Mouse (Mus musculus): ENCODE results near the gene Ftcd. TPM values are rescaled to one million over a fixed set of nuclear protein-coding genes. Genes with fewer than 3 reads are reported as not detected.

Gene Ftcd
- polyA plus RNA-seq (2012; rRNA removed; ENCODE audit: low replicate concordance): not detected in 2 replicates

GRCm38 (mm10) chr10:76575374-76575773 is at the start of gene Ftcd:
Ftcd (plus strand) TSS chr10:76575648.

DNA sequence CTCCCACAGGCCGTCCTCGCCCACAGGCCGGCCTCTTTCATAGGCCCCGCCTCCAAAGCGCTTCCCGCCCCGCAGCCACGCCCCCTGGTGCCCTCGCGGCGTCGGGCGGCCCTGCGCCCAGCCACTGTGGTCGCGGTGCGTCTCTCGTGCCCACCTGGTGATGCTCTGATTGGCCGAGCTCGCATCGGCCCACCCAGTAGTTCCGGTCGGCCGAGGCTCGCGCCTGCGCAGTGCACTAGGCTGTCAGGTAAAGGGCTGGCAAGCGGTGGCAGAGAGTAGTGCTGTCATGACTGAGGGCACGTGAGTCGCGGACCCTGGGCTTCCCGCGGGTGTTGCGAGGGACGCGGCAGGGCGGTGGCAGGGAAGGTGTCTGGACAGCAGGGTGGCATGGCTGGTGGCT is 44.1 kb upstream of the Ftcd start, which contains the start of gene Lss:
TSS of gene Lss (plus strand) at position 214 of the 400 bp plus-strand sequence.

GRCm38 (mm10) chr10:76561972-76562371 is 13.5 kb upstream of the Ftcd start, which contains the start of gene Spatc1l:
Spatc1l (plus strand) TSS chr10:76562272.

DNA sequence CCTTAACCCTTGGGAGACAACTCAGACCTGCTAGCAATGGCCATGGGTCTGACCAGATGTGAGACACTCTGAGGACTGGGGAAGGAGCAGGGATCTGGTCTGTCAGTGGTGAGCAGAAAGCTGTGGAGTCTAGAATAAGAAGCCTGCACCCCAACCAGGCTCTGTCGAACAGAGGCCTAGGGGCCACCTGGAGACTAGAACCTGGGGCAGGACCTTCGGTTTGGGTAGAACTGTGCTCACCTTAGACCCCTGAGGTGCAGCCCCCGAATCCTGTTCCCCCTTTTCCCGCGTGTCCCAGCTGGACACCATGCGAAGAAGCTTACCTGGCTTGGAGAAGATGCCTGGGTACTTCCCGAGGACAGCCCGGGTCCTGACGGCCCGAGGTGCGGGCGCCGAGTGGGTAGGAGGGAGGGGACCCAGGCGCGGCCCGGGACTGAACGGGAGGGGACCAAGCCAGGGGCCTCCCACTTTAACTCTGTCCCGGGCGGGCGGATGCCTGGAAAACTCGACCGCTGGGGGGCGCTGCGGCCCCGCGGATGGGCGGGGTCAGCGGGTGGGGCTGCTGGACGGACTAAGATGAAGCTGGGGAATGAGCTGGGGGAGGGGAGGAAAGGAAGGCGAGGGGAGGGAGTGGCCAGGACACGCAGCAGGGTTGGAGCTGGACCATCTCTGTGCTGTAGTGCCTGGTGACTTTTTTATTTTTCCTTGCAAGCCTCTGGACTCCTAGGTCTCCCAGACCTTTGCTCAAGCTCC is 47.7 kb downstream of the Ftcd start, which contains the start of gene Col6a2:
TSS of gene Col6a2 (minus strand) at position 703 of the 753 bp plus-strand sequence.

Other genes with a start within 250 kb of the Ftcd start
- 20.5 and 30.7 TPM in 2 replicates for gene Dip2a, start 230.4 kb upstream of the Ftcd start, polyA plus RNA-seq (2012; rRNA removed; ENCODE audit: low replicate concordance)
- not detected in 2 replicates for gene AC141477.1, start 135.2 kb upstream of the Ftcd start, polyA plus RNA-seq (2012; rRNA removed; ENCODE audit: low replicate concordance)
- gene Pcnt, start 132.9 kb upstream of the Ftcd start, polyA plus RNA-seq (2012; rRNA removed; ENCODE audit: low replicate concordance): 12.7 and 19.0 TPM in 2 replicates
- gene 2610028H24Rik, start 126.6 kb upstream of the Ftcd start, polyA plus RNA-seq (2012; rRNA removed; ENCODE audit: low replicate concordance): not detected in 2 replicates
- gene Mcm3ap, start 106.7 kb upstream of the Ftcd start, polyA plus RNA-seq (2012; rRNA removed; ENCODE audit: low replicate concordance): 21.5 and 32.8 TPM in 2 replicates
- gene Ybey, start 106.5 kb upstream of the Ftcd start, polyA plus RNA-seq (2012; rRNA removed; ENCODE audit: low replicate concordance): 2.2 and 3.1 TPM in 2 replicates
- 36.3 and 48.7 TPM in 2 replicates for gene Lss, start 44.1 kb upstream of the Ftcd start, polyA plus RNA-seq (2012; rRNA removed; ENCODE audit: low replicate concordance)
- not detected in 2 replicates for gene Spatc1l, start 13.4 kb upstream of the Ftcd start, polyA plus RNA-seq (2012; rRNA removed; ENCODE audit: low replicate concordance)
- 666 and 1,524 TPM in 2 replicates for gene Col6a2, start 48.0 kb downstream of the Ftcd start, polyA plus RNA-seq (2012; rRNA removed; ENCODE audit: low replicate concordance)
- gene Col6a1, start 150.5 kb downstream of the Ftcd start, polyA plus RNA-seq (2012; rRNA removed; ENCODE audit: low replicate concordance): 688 and 1,410 TPM in 2 replicates